Mouse (Mus musculus): Measurements from ENCODE around the gene Kif9. TPM values are rescaled to one million over a fixed set of nuclear protein-coding genes. Genes with fewer than 3 reads are reported as not detected.
A peak's percentile ranks its signal among the peaks of the same experiment; 100 is the strongest.

Gene Kif9
- total RNA-seq, 2 experiments from 2014 or later = 0.23 to 0.42 TPM

DNA sequence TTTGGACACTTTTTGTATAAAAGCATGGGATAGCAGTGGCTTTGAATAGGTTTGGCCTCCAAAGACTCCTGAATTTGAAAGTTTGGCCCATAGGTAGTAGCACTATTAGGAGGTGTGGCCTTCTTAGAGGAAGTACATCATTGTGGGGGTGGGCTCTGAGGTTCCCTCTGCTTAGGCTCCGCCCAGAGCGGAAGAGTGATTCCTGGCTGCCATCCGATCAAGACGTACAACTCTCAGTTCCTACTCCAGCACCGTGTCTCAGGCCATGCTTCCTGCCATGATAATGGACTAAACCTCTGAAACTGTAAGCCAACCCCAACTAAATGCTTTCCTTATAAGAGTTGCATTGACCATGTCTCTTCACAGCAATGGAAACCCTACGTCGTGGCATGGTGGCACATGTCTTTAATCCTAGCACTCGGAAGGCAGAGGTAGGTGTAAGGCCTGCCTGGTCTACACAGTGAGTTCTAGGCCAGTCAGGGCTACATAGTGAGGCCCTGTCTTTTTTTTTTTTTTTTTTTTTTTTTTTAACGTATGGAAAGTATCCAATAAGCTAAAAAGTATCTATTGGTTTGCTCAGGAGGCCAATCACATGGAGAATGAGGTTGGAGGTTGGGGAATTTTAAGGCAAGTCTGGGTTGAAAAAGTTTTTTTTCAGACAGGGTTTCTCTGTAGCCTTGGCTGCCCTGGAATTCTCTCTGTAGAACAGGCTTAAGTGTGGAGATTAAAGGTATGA, 52.4 kb downstream of the Kif9 start:
- no peak for DNase-seq

GRCm38 (mm10) chr9:110530650-110531049, 53.9 kb downstream of the Kif9 start:
- DNase-seq = no peak

- DNase-seq = no peak
These were observed 54.5 kb downstream of the Kif9 start for GRCm38 (mm10) chr9:110531151-110531791.

- DNase-seq = peak; percentile 92
These were observed 55.2 kb downstream of the Kif9 start for GRCm38 (mm10) chr9:110531914-110532489.

DNA sequence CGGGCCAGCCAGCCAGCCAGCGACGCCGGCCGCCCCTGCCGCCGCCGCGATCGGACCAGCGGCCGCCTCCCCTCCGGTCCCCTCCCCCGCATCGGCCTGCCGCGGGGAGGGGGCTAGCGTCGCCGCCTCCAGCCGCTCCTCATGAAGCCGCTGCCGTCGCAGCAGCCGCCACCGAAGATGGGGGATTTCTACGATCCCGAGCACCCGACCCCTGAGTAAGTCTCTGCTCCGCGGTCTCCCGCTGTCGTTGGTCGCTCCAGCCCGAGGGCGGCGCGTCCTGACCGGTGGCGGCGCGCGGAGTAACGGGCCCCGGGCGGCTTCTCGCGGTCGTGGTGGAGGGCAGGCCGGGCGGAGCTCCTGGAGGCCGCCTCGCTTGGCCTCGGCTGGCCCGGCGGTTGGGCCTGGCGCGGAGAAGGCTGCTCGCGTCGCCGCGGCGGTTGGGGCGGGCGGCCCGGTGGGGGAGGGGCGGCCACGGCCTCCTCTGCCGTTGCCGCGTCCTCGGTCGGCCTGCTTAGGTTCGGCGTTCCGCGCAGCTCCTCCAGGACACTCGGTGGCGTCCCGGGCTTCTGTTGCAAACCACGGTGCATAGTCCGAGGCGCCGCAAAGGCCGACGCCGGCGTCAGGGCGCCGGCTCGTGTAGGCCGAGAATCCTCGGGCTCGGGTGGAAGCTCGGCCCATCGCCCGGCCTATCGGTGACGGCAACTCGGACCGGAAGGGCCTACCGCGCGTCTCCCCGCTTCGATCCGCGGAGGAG, 56.0 kb downstream of the Kif9 start, which contains the start of gene Setd2:
Setd2 (plus strand) TSS at position 60 of the 754 bp plus-strand sequence.
- DNase-seq = peak; percentile 81

GRCm38 (mm10) chr9:110533645-110534044, 56.9 kb downstream of the Kif9 start:
- no peak for DNase-seq

GRCm38 (mm10) chr9:110535114-110535513, 58.4 kb downstream of the Kif9 start:
- no peak for DNase-seq

DNA sequence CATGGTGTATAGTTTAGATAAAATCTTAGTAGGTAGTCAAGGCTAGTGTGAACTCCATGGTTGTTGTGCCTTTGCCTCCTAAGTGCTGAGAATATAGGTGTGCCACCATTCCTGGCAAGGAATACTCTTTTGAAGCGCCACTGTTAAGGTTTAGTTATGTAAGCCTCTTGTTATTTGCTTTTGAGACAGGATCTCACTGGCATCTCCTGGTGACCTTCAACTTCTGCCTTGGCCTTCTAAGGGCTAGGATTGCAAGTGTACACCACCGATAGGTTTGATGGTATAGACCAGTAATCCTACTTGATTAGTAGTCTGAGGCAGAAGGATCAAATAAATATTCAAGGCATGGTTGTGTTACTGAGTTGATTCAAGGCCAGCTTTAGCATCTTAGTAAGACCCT, 59.9 kb downstream of the Kif9 start:
- no peak for DNase-seq

DNA sequence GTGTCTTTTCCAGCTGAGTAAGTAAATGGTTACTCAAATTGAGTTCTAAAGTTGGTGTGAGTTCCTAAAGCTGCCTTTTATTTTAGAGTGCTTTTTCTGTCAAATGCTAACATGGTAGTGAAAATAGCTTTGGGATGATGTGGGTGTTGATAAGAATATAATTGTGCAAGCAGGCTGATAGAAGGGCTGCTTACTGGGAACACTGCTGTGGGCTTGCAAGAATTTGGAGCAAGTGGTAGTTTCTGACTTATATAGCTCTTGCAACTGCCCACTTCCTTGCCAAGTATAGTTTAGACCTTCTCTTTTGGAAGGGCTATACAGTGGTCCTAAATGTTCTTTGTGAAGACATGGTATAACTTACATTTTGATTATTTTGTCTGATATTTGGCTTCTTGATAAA, 61.8 kb downstream of the Kif9 start:
- DNase-seq = no peak

DNA sequence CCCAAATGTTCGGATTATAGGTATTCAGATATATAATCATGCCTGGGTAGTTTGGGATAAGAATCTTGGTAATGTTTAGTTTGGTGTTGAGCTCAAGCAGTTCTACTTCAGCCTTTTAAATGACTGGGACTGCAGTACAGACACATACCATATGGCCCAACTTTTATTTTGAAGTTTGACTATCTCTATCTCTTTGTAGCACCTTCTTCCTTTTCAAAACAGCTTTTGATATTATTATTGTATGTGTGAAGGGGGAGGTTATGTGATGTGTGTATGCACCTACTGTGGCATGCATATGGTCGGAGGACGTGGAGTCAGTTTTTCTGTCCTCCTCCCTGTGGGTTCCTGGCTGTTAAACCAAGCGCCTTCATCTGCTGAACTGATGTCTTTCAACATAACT, 65.2 kb downstream of the Kif9 start:
- DNase-seq = no peak

DNA sequence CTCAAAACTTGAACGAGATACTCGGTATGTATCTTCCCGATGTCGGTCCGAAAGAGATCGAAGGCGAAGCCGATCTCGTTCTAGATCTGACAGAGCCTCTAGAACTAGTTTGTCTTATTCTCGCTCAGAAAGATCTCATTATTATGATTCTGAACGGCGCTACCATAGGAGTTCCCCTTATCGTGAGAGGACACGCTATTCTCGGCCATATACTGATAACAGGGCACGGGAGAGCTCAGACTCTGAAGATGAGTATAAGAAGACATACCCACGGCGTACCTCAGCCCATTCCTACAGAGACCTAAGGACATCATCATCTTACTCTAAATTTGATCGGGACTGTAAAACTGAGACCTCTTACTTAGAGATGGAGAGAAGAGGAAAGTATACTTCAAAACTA, 71.5 kb downstream of the Kif9 start:
- DNase-seq = no peak

DNA sequence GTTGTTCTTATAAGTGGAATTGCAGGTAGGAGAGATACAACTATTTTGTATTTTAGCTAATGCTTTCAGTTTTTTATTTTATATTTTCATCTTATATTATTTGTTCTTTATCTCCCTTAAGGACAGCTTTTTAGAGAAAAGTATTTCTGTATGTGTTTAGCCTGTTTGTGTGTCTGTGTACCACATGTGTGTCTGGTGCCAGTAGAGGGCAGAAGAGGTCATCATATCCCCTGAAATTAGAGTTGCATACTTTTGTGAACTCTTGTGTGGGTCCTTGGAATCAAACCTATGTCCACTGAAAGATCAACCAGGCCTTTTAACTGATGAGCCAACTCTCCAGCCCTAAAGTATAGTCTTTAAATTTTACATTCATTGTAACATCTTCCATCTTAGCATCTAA, 91.6 kb downstream of the Kif9 start:
- DNase-seq = no peak

Other genes with a start within 250 kb of the Kif9 start
- 1 to 10 TPM; 1.3 TPM for gene Cspg5, start 233.2 kb upstream of the Kif9 start, total RNA-seq (2021)
- gene Elp6, start 171.8 kb upstream of the Kif9 start, total RNA-seq (2021) = 1 to 10 TPM; 4.2 to 4.7 TPM
- 10 to 100 TPM; 25.5 TPM for gene Scap, start 143.7 kb upstream of the Kif9 start, total RNA-seq (2021)
- gene Ptpn23, start 68.7 kb upstream of the Kif9 start, total RNA-seq (2021) = 10 to 100 TPM; 12.6 to 22.0 TPM
- gene Ngp, start 57.2 kb upstream of the Kif9 start, total RNA-seq (2021) = 10 to 100 TPM in 1 of 2 experiments, under 1 TPM in 1; 0.59 to 15.6 TPM
- gene Klhl18, start 264 bp upstream of the Kif9 start, total RNA-seq (2021) = 1 to 10 TPM; 6.0 to 8.3 TPM
- gene Setd2, start 55.6 kb downstream of the Kif9 start, total RNA-seq (2021) = 10 to 100 TPM; 38.0 to 47.3 TPM
- 1 to 10 TPM; 1.6 to 2.2 TPM for gene Nradd, start 147.5 kb downstream of the Kif9 start, total RNA-seq (2021)
- gene Nbeal2, start 177.2 kb downstream of the Kif9 start, total RNA-seq (2021) = 1 to 10 TPM; 2.2 to 3.4 TPM
- gene Ccdc12, start 179.5 kb downstream of the Kif9 start, total RNA-seq (2021) = 10 to 100 TPM; 50.3 to 53.6 TPM

All from gastrocnemius, postnatal 10 days (tissue).